21 mouse cellular contexts compared by ENCODE assay signal in the genomic region with DNA sequence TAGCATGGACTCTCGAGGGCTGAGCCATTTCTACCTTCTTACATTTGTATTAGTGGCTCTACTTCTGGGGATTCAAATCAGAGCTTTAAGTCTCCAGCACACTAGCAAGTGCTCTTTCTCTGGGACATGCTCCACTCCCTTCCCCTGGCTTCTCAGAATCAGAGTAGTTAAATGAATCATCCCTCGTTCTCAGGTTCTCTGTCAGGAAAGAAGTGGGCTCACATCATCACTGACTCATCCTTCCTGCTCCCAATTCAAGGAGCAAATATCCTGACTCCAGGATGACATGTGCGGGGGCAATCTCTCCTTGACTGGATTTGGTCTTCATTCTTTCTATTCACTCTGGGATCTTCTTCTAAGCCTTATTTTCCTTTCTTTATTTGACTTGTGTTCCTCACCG.
DNase-seq lines count a peak whose midpoint lies in the region; ATAC-seq and TF ChIP-seq lines count a peak whose summit lies in the region.
"Had no signal": no experiment of that assay in that cellular context is flagged by ENCODE, and none has a peak within 500 bp of the region (broad histone marks: within the 10 kb centered on the region; RNA-seq: fewer than 3 reads in every experiment).

No protein-coding gene starts in this region.

- TF ChIP-seq CTCF in Patski (IDR thresholded peaks at IDR 0.05) = no peak

- CTCF ChIA-PET in Patski (lab: Charles Lee) = interaction anchor here (1.1 to 1.6 kb wide), 2 partner anchors 26 to 29 kb away, joined by 3 read pairs; no protein-coding TSS in a partner anchor

- in situ Hi-C loops in Patski (cut with MboI; ENCODE audit: low pct_unique_long_range_greater_than_20kb) = no loop called here

- no peak for ATAC-seq in Patski
- ATAC-seq: CD4-positive, CD25-positive, alpha-beta regulatory T cell, adult 4 months; forebrain, embryonic 13.5 days; forebrain, postnatal 0 days; intestine, embryonic 15.5 days had no signal

- peak; percentile 1 to 49 for DNase-seq in frontal cortex, adult 2 months (ENCODE audit: extremely low spot score in 1 of 2, low spot score in 1 of 2)
- DNase-seq in frontal cortex, postnatal 14 days (ENCODE audit: low spot score in 2 of 2) = no peak
- peak; percentile 1 to 13 for DNase-seq in right cerebral cortex, postnatal 36 days (ENCODE audit: low spot score in 2 of 2)
- DNase-seq in right cerebral cortex, postnatal 10 days (ENCODE audit: low spot score in 2 of 2) = no peak
- DNase-seq in Patski (ENCODE audit: low read depth, low spot score) = peak; percentile 24
- no peak for DNase-seq in ovary, postnatal 36 days (ENCODE audit: low spot score)
- no peak for DNase-seq in urinary bladder, postnatal 10 days (ENCODE audit: low spot score)
- DNase-seq: adrenal gland, adult 8-10 months; adrenal gland, postnatal 36 days; B cell, adult 2 months; cerebellum, adult 11 months; cerebellum, adult 8-10 months; cerebellum, postnatal 14 days; embryo, embryonic 11 days; forebrain, postnatal 0 days; gastrocnemius, postnatal 25 days had no signal

- POLR2A ChIA-PET in Patski (lab: Charles Lee) = no interaction called here

- H3K27me3 ChIP-seq in Patski = peaks cover 13% of the 10 kb centered on the region
- H3K27me3 ChIP-seq: embryonic facial prominence, embryonic 13.5 days; forebrain, embryonic 13.5 days; heart, embryonic 12.5 days; intestine, embryonic 15.5 days had no signal

Comparison
In these comparisons a context has a peak if more than half of its experiments do, and no peak if none do; other contexts are left out.
1. DNase-seq: peak in frontal cortex, adult 2 months (2 of 2), right cerebral cortex, postnatal 36 days (2 of 2) and Patski (single experiment); none in frontal cortex, postnatal 14 days (0 of 2), right cerebral cortex, postnatal 10 days (0 of 2), ovary, postnatal 36 days (single experiment) and urinary bladder, postnatal 10 days (single experiment).